24 mouse cellular contexts compared by ENCODE assay signal in the genomic region with DNA sequence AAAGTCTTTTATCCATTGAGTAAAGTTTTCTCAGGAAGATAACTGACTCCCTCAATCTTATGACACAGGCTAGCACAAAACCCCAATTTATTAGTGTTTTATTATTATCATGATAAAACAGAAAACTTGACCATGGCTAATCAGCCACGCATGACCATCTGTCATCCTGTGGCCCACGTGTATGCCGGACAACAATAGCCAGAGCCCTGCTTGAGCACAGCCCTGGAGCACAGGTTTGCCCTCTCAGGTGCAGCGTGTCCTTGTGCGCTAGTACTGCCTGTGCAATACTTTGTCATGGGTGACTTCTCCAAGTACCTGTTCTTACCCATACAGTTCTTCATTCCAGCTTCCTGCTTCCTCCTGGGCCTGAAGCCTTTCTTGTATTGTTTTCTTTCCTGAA.
DNase-seq lines count a peak whose midpoint lies in the region; ATAC-seq and TF ChIP-seq lines count a peak whose summit lies in the region.
"Had no signal": no experiment of that assay in that cellular context is flagged by ENCODE, and none has a peak within 500 bp of the region (broad histone marks: within the 10 kb centered on the region; RNA-seq: fewer than 3 reads in every experiment).

No protein-coding gene starts in this region.

- H3K4me1 ChIP-seq in midbrain, postnatal 0 days (ENCODE audit: insufficient read depth, low read length), result no peaks in the 10 kb centered on the region
- H3K4me1 ChIP-seq: embryonic facial prominence, embryonic 15.5 days; hindbrain, embryonic 12.5 days; hindbrain, embryonic 15.5 days had no signal

- peak; percentile 46 to 56 for DNase-seq in cerebellum, adult 18-20 months
- peak; percentile 52 for DNase-seq in cerebellum, adult 9-11 months
- no peak for DNase-seq in cerebellum, postnatal 4 days (ENCODE audit: low spot score in 2 of 2)
- peak; percentile 51 to 63 for DNase-seq in cerebellum, postnatal 25 days
- no peak for DNase-seq in midbrain, postnatal 0 days (ENCODE audit: low spot score)
- DNase-seq: adrenal gland, postnatal 10 days; adrenal gland, postnatal 36 days; B cell, adult 2 months; forebrain, postnatal 0 days; gastrocnemius, adult 2 months; gastrocnemius, postnatal 14 days; heart, adult 11 months; kidney, adult 2 months had no signal

- ATAC-seq in cerebellum, adult (ENCODE audit: insufficient number of reproducible peaks, low FRiP score, low TSS enrichment), result no peak
- ATAC-seq in midbrain, postnatal 0 days (ENCODE audit: low FRiP score), result no peak
- ATAC-seq: forebrain, embryonic 14.5 days; forebrain, postnatal 0 days; intestine, postnatal 0 days; Patski had no signal

- H3K4me3 ChIP-seq in midbrain, postnatal 0 days (ENCODE audit: low read depth, low read length), result no peak overlapping the region
- H3K4me3 ChIP-seq: embryonic facial prominence, embryonic 12.5 days; embryonic facial prominence, embryonic 15.5 days; gastrocnemius, adult 2 months; hindbrain, embryonic 12.5 days; hindbrain, embryonic 15.5 days had no signal

- H3K9ac ChIP-seq in midbrain, postnatal 0 days (replicated peaks; ENCODE audit: low read length, poor library complexity, severe bottlenecking), result no peak overlapping the region
- H3K9ac ChIP-seq: embryonic facial prominence, embryonic 12.5 days; embryonic facial prominence, embryonic 15.5 days; forebrain, postnatal 0 days; hindbrain, embryonic 12.5 days; hindbrain, embryonic 15.5 days had no signal

- H3K4me2 ChIP-seq in midbrain, postnatal 0 days (ENCODE audit: low read depth, low read length, poor library complexity, severe bottlenecking), result no peak overlapping the region
- H3K4me2 ChIP-seq: embryonic facial prominence, embryonic 12.5 days; embryonic facial prominence, embryonic 15.5 days; heart, embryonic 11.5 days; hindbrain, embryonic 12.5 days; hindbrain, embryonic 15.5 days had no signal

- no peaks in the 10 kb centered on the region for H3K36me3 ChIP-seq in midbrain, postnatal 0 days (ENCODE audit: insufficient read depth, low read length)
- H3K36me3 ChIP-seq: embryonic facial prominence, embryonic 12.5 days; embryonic facial prominence, embryonic 15.5 days; G1E; hindbrain, embryonic 12.5 days; hindbrain, embryonic 15.5 days had no signal

- H3K27me3 ChIP-seq in midbrain, postnatal 0 days (ENCODE audit: insufficient read depth, low read length), result no peaks in the 10 kb centered on the region
- H3K27me3 ChIP-seq: CH12.LX; embryonic facial prominence, embryonic 12.5 days; embryonic facial prominence, embryonic 15.5 days; hindbrain, embryonic 12.5 days; hindbrain, embryonic 15.5 days; Patski had no signal

- 75% methylated on average over 5 of the region's 5 CpGs for WGBS in midbrain, postnatal 0 days

- no peak overlapping the region for H3K27ac ChIP-seq in midbrain, postnatal 0 days (ENCODE audit: low read depth, low read length)
- H3K27ac ChIP-seq: embryonic facial prominence, embryonic 12.5 days; embryonic facial prominence, embryonic 15.5 days; gastrocnemius, adult 2 months; hindbrain, embryonic 12.5 days; hindbrain, embryonic 15.5 days had no signal

- no peaks in the 10 kb centered on the region for H3K9me3 ChIP-seq in midbrain, postnatal 0 days (ENCODE audit: low read length)
- H3K9me3 ChIP-seq: embryonic facial prominence, embryonic 12.5 days; embryonic facial prominence, embryonic 15.5 days; hindbrain, embryonic 12.5 days; hindbrain, embryonic 15.5 days had no signal

- TF ChIP-seq CTCF in midbrain, postnatal 0 days (IDR thresholded peaks at IDR 0.05), result no peak

Comparison
In these comparisons a context has a peak if more than half of its experiments do, and no peak if none do; other contexts are left out.
1. DNase-seq: peak in cerebellum, adult 18-20 months (2 of 2), cerebellum, adult 9-11 months (single experiment) and cerebellum, postnatal 25 days (2 of 2); none in cerebellum, postnatal 4 days (0 of 2) and midbrain, postnatal 0 days (single experiment).